Mouse (Mus musculus) gastrocnemius, postnatal 36 days (tissue): ENCODE results near the gene Raet1e. TPM values are rescaled to one million over a fixed set of nuclear protein-coding genes. Genes with fewer than 3 reads are reported as not detected.
"Not testable (repeated sequence)": the region's sequence is repeated elsewhere in the genome, so short reads cannot be mapped to it uniquely, and the experiment has no call there.

Experiments
- DNase-seq, 2 experiments: peaks; one replicate each; pipeline ENCODE4 v3.0.0; 2022
- intact Hi-C: fragments of 180-260 bp; cut with DNase I; formaldehyde crosslinking; loops from one replicate; pipeline ENCODE4 v1.15.1; 2025
- total RNA-seq, 2 experiments: library from RNA; stranded (reverse); gene quantifications; 2 replicates each; pipeline ENCODE4 v1.2.3; 2021

The Raet1e gene
- total RNA-seq, 2 experiments from 2014 or later: not detected

DNA sequence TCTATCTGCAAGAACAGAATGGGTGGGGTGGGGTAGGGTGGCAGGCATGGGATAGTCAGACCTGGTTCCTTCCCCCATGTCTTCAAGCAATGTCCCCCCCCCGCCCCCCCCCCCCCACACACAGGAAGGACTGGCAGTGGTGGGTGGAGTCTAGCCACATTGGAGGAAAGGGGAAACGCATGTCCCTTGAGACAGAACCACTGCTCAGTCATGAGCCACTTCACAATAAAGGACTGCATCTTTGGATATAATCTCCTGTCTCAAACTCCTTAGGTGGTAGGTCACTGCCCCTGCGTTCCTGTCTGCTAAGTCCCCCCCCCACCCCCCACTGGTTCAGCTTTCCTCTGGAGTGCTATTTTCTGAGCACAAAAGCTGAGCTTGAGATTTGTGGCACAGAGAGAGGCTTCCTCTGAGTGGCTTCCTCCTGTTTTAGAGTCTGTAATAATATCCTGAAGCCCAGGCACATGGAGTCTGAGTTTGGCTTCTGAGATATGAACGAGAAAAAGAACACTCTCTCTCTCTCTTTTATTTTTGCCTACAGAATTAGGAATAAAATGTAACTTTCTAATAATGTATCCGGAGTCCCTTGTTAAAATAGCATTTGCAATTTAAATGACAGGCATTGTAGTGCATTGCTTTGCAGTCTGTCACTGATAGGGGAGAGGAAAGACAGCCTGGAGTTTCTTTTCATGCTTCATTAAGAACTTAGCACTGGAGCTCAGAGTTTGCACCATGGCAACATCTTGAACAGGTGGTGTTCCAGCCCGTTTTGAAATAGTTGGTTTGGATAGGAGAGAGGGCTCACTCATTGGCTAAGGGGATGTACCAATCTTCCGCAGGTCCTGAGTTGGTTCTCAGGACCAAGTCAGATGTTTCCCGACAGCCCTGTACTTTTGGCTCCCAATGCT lies 112.8 kb downstream of the Raet1e start:
- DNase-seq, intact Hi-C loops: not testable (repeated sequence)

GRCm38 (mm10) chr10:22272914-22273683 lies 114.7 kb downstream of the Raet1e start:
- intact Hi-C loops, DNase-seq: not testable (repeated sequence)

DNA sequence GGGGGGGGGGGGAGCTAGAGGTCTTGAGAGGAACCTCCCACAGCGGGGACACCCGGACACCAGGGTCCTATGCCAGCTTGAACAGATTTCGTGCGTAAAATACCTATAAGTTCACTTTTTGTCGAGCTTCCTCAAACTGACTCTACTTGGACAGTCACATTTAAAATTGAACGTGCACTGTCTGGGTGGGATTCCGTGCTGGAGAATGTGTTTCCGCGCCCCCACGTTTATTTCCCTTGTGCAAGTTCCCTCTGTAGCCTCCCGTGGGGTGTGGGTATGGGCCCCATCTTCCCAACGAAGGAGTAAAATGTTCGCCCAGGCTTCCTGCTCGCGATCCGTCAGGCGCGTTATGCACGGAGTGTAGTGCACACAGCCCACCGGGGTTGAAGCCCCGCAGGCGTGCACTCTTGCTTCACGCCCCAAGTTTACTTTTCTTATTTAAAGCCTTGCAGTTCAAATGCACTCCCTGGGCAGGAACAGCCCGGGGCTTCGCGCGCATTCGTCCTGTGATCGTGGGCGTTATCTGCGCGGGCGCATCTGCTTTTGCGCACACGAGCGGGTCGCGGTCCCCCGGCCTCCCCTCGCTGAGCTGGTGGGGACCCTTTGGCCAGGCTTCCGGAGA lies 115.4 kb downstream of the Raet1e start:
- DNase-seq: no peak
- intact Hi-C loops: no loop called here

- DNase-seq: no peak
- intact Hi-C loops: no loop called here
Measured at GRCm38 (mm10) chr10:22274445-22275057, 116.2 kb downstream of the Raet1e start.

GRCm38 (mm10) chr10:22278468-22278867 lies 120.1 kb downstream of the Raet1e start:
- DNase-seq, intact Hi-C loops: not testable (repeated sequence)

- intact Hi-C loops: no loop called here
- no peak for DNase-seq
Measured at GRCm38 (mm10) chr10:22282816-22283215, 124.4 kb downstream of the Raet1e start.

DNA sequence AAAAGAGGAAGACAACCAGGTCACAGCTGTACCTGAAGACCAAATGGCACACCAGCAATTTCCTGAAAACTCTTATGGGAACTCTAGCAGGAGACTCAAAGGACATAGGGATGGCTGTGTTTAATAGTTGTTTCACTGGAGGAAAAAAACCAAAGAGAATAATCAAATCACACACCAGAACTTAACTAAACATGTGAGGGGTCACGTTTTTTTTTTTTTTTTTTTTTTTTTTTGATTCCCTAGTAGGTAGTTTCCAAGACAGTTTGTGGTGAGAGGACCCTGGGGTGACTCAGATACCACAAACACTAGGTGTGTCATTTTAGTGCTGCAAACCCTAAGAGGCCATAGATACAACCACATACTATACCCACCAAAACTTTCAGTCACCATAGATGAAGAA lies 137.3 kb downstream of the Raet1e start:
- intact Hi-C loops: no loop called here
- DNase-seq: no peak

DNA sequence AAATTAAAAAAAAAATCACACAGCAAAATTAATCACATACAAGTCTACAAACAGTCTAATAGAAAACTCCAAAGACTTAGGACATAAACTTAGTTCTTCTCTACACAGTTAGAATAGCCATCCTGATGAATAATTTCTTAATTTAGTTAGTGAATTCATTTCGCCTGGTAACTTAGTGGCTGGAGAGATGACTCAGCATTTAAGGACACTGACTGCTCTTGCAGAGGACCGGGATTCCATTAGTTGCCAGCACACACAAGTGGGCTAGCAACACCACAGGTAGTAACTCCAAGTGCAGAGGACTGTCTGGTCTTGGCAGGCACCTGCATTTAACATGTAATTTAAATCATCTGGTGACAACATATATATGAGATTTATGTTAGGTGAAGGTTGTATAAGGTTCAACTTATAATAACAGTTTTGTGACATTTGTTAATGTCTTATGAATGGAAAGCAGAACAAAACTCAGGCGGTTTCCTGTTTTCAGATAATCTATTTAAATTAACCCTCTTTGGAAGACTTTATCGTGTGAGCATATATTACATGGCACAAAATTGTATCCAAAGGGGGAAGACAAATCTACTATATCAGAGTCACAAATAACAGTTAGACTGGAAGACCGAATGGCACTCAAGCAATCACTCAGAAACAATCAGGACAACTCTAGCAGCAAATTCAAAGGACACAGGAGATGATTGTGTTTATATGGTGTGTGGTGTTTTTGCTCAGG lies 138.8 kb downstream of the Raet1e start:
- intact Hi-C loops: no loop called here
- DNase-seq: no peak

- intact Hi-C loops: no loop called here
- no peak for DNase-seq
Measured at GRCm38 (mm10) chr10:22297766-22298461, 139.5 kb downstream of the Raet1e start.

DNA sequence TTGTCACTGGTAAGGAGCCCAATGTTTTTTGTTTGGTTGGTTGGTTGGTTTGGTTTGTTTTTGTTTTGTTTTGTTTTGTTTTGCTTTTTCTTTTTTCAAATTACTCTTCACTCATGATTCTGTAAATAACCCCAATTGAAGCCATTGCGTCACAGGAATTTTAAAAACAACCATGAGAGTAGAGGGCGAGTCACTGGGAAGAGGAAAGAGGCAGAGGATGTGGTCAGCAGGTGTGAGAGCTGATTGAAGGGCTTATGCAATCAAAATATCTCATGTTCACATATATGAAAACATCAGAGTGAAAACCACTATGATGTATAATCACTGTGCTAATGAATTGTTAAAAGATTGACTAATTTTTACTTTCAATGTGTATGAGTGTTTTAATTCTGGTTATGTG lies 141.0 kb downstream of the Raet1e start:
- DNase-seq: no peak
- intact Hi-C loops: no loop called here

- intact Hi-C loops: no loop called here
- no peak for DNase-seq
Measured at GRCm38 (mm10) chr10:22301641-22302040, 143.3 kb downstream of the Raet1e start.

- DNase-seq: no peak
- intact Hi-C loops: no loop called here
Measured at GRCm38 (mm10) chr10:22302344-22303057, 144.1 kb downstream of the Raet1e start.

GRCm38 (mm10) chr10:22303736-22304135 lies 145.4 kb downstream of the Raet1e start:
- no peak for DNase-seq
- intact Hi-C loops: no loop called here

- intact Hi-C loops: no loop called here
- no peak for DNase-seq
Measured at GRCm38 (mm10) chr10:22305801-22306200, 147.4 kb downstream of the Raet1e start.

- DNase-seq: no peak
- intact Hi-C loops: no loop called here
Measured at GRCm38 (mm10) chr10:22306452-22306851, 148.1 kb downstream of the Raet1e start.

DNA sequence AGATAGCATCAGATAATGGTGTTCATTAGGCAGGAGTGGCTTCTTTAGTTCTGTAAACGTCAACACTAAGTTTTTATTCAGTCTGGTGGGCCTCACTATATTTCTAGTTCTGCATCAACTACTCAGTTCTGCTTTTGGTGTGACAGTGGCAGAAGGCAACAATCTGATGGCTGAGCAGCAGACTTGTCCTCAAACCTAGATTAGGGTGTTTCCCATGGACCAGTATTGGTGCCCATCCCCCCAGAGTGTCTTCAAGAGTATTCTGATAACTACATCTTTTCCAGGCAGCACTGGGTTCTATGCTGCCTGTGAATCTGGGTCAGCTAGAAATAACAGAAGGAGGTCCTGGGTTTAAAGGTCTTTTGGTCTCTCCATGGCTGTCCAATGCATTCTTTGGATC lies 149.9 kb downstream of the Raet1e start:
- intact Hi-C loops: no loop called here

DNA sequence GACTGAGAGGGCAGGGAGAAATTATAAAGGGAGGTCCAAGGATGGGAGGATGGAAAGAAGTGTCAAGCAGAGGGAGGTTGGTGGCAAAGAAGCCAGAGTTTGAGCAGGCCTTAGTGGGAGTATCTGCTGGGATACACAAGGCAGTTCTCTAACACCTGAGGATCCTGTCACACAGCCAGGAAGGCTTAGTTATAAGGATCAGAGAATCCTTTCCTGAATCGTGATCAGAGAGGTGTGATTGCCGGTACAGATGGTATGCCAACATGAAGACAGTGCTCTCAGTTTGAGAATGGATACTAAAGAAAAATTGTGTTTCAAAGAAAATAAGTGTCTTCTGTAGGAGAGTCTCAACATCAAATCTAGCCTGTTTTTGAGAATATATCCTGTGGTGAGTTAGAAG lies 164.5 kb downstream of the Raet1e start:
- DNase-seq: no peak
- intact Hi-C loops: no loop called here

More for the DNA sequence above, 149.9 kb downstream of the Raet1e start:
- no peak for DNase-seq

- intact Hi-C loops, DNase-seq: not testable (repeated sequence)
Measured at GRCm38 (mm10) chr10:22345721-22346120, 187.4 kb downstream of the Raet1e start.
